Mouse (Mus musculus) CD4-positive naive resting alpha-beta T cell, adult 76 days (primary cell): Measurements from ENCODE around the gene Cpe. TPM values are rescaled to one million over a fixed set of nuclear protein-coding genes. Genes with fewer than 3 reads are reported as not detected.

Source experiments
- total RNA-seq: library from RNA; stranded (reverse); gene quantifications from one replicate; pipeline ENCODE4 v1.2.4, GENCODE M21; 2023

Gene Cpe
- 1.1 TPM for total RNA-seq

GRCm38 (mm10) chr8:64692651-64693201 lies at the start of gene Cpe:
TSS of gene Cpe (minus strand) at chr8:64693054.

GRCm38 (mm10) chr8:64733271-64733943 lies 40.6 kb upstream of the Cpe start, which contains the start of gene Msmo1:
TSS of gene Msmo1 (minus strand) at chr8:64733792.

Other genes with a start within 250 kb of the Cpe start
- gene Msmo1, start 40.7 kb upstream of the Cpe start, total RNA-seq = 33.1 TPM
- 33.4 TPM for gene Klhl2, start 157.0 kb upstream of the Cpe start, total RNA-seq